Mouse (Mus musculus): Measurements from ENCODE around the gene Prss30. TPM values are rescaled to one million over a fixed set of nuclear protein-coding genes. Genes with fewer than 3 reads are reported as not detected.

Gene Prss30
- under 1 TPM; 0.48 to 0.93 TPM for total RNA-seq (2021)
- long read RNA-seq, experiment 1, result 0 reads
- long read RNA-seq, experiment 2, result 0 reads

- intact Hi-C loops (cut with DNase I), result no loop called here
- DNase-seq (ENCODE audit: low spot score in 2 of 2), result no peak
Observed at GRCm38 (mm10) chr17:23980297-23980909, at the start of gene Prss30. Gene Prss30 (minus strand): TSS chr17:23980566.

GRCm38 (mm10) chr17:24029477-24029876 lies 49.1 kb upstream of the Prss30 start:
- peak in 1 of 2 experiments; percentile 43 for DNase-seq (ENCODE audit: low spot score in 2 of 2)
- intact Hi-C loops (cut with DNase I), result no loop called here

- intact Hi-C loops (cut with DNase I), result no loop called here
- DNase-seq (ENCODE audit: low spot score in 2 of 2), result no peak
Observed at GRCm38 (mm10) chr17:24021375-24022199, 41.2 kb upstream of the Prss30 start.

DNA sequence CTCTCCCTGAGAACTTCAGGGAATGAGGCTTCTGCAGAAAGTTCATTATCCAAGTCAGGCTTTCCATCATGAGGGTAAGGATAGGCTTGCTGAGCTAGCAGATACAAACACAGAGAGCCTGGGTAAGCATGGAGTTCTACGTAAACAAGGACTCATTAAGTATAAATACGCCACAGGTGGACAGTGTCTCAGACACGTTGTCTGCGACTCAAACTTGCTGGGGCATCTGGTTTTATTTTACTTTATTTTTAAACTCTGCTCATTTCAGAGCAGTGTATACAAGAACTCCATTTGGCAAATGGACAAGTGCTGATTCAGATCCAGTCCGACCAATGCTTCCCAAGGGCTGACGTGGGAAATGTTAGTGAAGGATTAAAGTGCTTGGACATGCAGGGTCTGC lies 40.3 kb upstream of the Prss30 start:
- intact Hi-C loops (cut with DNase I), result no loop called here
- DNase-seq (ENCODE audit: low spot score in 2 of 2), result no peak

- peak in 1 of 2 experiments; percentile 31 for DNase-seq (ENCODE audit: low spot score in 2 of 2)
- intact Hi-C loops (cut with DNase I), result no loop called here
Observed at GRCm38 (mm10) chr17:24015727-24016126, 35.4 kb upstream of the Prss30 start.

- DNase-seq (ENCODE audit: low spot score in 2 of 2), result no peak
- intact Hi-C loops (cut with DNase I), result no loop called here
Observed at GRCm38 (mm10) chr17:24014433-24014965, 34.1 kb upstream of the Prss30 start.

- intact Hi-C loops (cut with DNase I), result no loop called here
- no peak for DNase-seq (ENCODE audit: low spot score in 2 of 2)
Observed at GRCm38 (mm10) chr17:24012921-24013320, 32.6 kb upstream of the Prss30 start.

DNA sequence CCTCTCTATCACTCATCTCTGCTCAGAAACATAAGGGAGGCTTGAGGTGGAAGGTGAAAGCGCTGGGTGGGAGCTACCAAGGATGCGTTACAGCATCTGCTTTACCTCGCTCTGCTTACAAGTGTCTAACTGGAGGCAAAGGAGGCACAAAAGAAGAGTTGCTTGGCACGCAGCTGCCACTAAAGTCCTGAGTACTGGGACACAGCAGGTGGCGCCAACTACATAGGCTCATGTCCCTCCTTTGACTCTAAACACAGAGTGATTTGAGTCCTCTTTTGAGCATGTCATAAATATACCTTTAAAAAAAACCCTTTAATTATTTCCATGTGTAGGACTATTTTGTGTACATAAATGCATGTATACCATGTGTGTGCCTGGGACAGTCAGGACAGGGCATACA lies 29.3 kb upstream of the Prss30 start:
- intact Hi-C loops (cut with DNase I), result no loop called here
- peak in 1 of 2 experiments; percentile 19 for DNase-seq (ENCODE audit: low spot score in 2 of 2)

- intact Hi-C loops (cut with DNase I), result no loop called here
- DNase-seq (ENCODE audit: low spot score in 2 of 2), result no peak
Observed at GRCm38 (mm10) chr17:24008105-24008504, 27.7 kb upstream of the Prss30 start.

- no peak for DNase-seq (ENCODE audit: low spot score in 2 of 2)
- intact Hi-C loops (cut with DNase I), result no loop called here
Observed at GRCm38 (mm10) chr17:24007391-24007790, 27.0 kb upstream of the Prss30 start.

- no peak for DNase-seq (ENCODE audit: low spot score in 2 of 2)
- intact Hi-C loops (cut with DNase I), result no loop called here
Observed at GRCm38 (mm10) chr17:24006930-24007329, 26.6 kb upstream of the Prss30 start.

- intact Hi-C loops (cut with DNase I), result no loop called here
- DNase-seq (ENCODE audit: low spot score in 2 of 2), result no peak
Observed at GRCm38 (mm10) chr17:24005049-24005448, 24.7 kb upstream of the Prss30 start.

GRCm38 (mm10) chr17:24004071-24004665 lies 23.8 kb upstream of the Prss30 start:
- intact Hi-C loops (cut with DNase I), result no loop called here
- DNase-seq (ENCODE audit: low spot score in 2 of 2), result no peak

GRCm38 (mm10) chr17:24000404-24000803 lies 20.0 kb upstream of the Prss30 start:
- intact Hi-C loops (cut with DNase I), result no loop called here
- peak; percentile 69 to 94 for DNase-seq (ENCODE audit: low spot score in 2 of 2)

GRCm38 (mm10) chr17:23998383-23998782 lies 18.0 kb upstream of the Prss30 start:
- intact Hi-C loops (cut with DNase I), result no loop called here
- DNase-seq (ENCODE audit: low spot score in 2 of 2), result no peak

GRCm38 (mm10) chr17:23997901-23998300 lies 17.5 kb upstream of the Prss30 start, which contains the start of gene Prss22:
Gene Prss22 (minus strand): TSS chr17:23998100.
- intact Hi-C loops (cut with DNase I), result no loop called here
- no peak for DNase-seq (ENCODE audit: low spot score in 2 of 2)

DNA sequence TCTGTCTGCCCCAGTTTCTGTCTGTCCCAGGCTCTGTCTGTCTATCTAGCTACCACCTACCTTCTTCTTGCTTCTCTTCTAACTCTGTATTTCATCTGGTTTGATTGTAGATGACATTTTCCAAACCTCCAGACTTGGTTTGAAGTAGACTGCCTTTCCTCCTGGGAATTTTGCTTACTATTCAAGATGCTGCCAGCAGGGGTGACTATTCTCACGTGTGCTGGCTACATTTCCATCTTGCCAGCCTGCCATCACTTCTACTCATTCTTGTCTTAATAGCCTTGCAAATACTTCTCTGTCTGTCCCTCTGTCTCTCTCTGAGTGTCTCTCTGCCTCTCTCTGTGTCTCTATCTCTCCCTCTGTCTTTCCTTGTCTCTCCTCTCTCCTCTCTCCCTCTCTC lies 15.1 kb upstream of the Prss30 start:
- intact Hi-C loops (cut with DNase I), result no loop called here

GRCm38 (mm10) chr17:23994667-23995066 lies 14.3 kb upstream of the Prss30 start:
- peak in 1 of 2 experiments; percentile 12 for DNase-seq (ENCODE audit: low spot score in 2 of 2)
- intact Hi-C loops (cut with DNase I), result no loop called here

More for the DNA sequence above, 15.1 kb upstream of the Prss30 start:
- no peak for DNase-seq (ENCODE audit: low spot score in 2 of 2)

DNA sequence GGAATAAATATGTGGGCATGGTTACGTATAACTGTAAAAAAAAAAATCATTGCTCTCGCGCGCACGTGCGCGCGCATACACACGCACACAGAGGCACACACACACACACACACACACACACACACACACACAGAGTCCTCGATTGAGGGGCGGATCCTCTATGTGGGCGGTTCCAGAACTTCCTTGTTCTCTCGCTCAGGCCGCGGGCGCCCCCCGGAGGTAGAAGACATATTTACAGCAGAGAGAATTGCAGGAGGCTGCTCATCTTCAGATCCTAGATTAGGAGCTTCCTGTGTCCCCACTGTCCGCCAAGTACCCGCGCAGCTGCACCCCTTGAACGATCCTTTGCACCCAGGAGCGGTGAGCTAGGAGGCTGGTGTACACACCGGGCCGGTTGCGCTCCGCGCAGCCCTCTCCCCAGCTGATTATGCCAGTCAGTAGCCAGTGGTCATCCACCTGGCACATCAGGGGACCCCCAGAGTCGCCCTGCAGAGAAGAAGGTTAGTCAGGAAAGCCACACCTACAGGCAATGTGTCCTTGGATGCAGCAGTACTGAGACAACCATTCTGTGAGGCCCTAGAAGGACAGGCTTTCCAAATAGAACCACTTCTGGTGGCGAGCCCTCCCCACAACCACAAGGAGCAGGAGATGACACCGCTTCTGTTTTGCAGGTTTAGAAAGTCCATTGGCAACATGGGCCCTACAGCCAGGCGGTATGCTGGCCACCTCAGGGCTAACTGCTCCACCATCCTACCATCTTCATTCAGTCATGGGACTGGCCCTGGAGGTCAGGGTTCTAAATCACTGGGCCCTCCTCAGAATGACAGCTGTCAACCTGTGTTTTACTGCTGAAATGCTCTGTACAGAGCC lies 13.4 kb upstream of the Prss30 start:
- intact Hi-C loops (cut with DNase I), result no loop called here
- DNase-seq (ENCODE audit: low spot score in 2 of 2), result peak; percentile 98
